Mouse (Mus musculus): ENCODE data around the gene Sgip1. TPM values are rescaled to one million over a fixed set of nuclear protein-coding genes. Genes with fewer than 3 reads are reported as not detected.

The Sgip1 gene
- polyA plus RNA-seq, 1 experiment = 10.3 TPM

DNA sequence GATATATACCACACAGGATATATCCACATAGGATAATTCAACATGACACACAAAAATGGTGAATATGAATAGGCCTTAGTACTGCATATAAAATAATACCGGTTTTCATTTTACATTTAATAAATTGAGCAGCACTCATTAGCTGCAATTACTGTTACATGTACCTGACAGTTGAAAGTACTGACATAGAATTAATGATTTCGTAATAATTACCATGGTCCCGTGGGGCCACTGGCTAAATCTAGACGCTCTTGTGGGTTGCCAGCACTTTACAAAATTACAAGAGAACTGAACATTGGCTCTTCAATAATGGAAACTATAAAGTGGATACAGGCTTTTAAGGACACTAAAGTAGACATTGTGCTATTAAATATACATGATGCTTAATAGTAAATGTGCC lies 263.6 kb downstream of the Sgip1 start:
- TF ChIP-seq CTCF (IDR thresholded peaks at IDR 0.05; ENCODE audit: control insufficient read depth, insufficient read depth, insufficient replicate concordance, low read depth, low read length) (no peak), POLR2A (IDR thresholded peaks at IDR 0.05; ENCODE audit: control insufficient read depth, low read depth, low read length) (no peak)
- no peaks in the 10 kb centered on the region for H3K36me3 ChIP-seq (ENCODE audit: control insufficient read depth, insufficient read depth, low read length)
- H3K27ac ChIP-seq (ENCODE audit: control insufficient read depth, insufficient read depth, low read depth, low read length) = no peak overlapping the region
- no peaks in the 10 kb centered on the region for H3K4me1 ChIP-seq (ENCODE audit: control insufficient read depth, insufficient read depth, low read length)
- H3K4me3 ChIP-seq (ENCODE audit: control insufficient read depth, low read depth, low read length) = no peak overlapping the region
- H3K27me3 ChIP-seq (ENCODE audit: control insufficient read depth, insufficient read depth, low read length) = no peaks in the 10 kb centered on the region

DNA sequence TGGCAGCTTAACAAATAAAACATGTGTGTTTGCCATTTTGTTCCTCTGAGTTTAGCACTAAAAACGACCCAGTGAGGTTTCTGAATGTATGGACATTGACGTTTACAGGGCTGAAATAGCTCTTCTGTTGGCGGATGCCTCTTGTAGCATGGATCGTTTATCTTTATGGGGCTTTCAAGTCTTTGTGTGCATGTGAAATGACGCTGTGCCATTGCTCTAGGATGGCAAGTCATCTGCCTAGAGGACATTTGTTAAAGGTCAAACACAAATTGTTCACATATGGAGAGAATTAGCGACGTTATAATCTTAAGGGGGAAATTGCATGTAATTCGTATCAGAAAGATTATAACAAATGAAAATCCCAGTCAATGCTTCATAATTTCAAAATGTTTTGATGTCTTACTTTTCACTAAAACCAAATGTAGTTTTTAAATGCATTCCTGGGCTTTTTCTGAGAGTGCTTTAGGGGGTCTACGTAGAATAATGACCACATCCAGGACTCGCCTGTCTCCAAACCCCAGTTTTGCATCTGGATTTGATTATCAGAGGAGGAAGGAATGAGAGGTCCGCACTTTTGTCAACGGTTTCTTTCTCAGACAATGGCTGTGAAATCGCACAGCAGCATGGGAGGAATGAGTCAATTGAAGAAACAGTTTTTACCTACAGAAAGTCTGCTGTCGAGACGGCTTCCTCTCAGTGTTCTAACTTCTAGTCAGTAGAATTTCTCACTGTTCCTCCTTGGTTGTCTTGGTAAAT lies 264.3 kb downstream of the Sgip1 start:
- H3K27me3 ChIP-seq (ENCODE audit: control insufficient read depth, insufficient read depth, low read length) = no peaks in the 10 kb centered on the region
- H3K27ac ChIP-seq (ENCODE audit: control insufficient read depth, insufficient read depth, low read depth, low read length) = no peak overlapping the region
- peak overlapping the region; percentile 54 for H3K4me3 ChIP-seq (ENCODE audit: control insufficient read depth, low read depth, low read length)
- TF ChIP-seq CTCF (IDR thresholded peaks at IDR 0.05; ENCODE audit: control insufficient read depth, insufficient read depth, insufficient replicate concordance, low read depth, low read length) = no peak
- TF ChIP-seq POLR2A (IDR thresholded peaks at IDR 0.05; ENCODE audit: control insufficient read depth, low read depth, low read length) = no peak
- no peaks in the 10 kb centered on the region for H3K36me3 ChIP-seq (ENCODE audit: control insufficient read depth, insufficient read depth, low read length)
- no peaks in the 10 kb centered on the region for H3K4me1 ChIP-seq (ENCODE audit: control insufficient read depth, insufficient read depth, low read length)

DNA sequence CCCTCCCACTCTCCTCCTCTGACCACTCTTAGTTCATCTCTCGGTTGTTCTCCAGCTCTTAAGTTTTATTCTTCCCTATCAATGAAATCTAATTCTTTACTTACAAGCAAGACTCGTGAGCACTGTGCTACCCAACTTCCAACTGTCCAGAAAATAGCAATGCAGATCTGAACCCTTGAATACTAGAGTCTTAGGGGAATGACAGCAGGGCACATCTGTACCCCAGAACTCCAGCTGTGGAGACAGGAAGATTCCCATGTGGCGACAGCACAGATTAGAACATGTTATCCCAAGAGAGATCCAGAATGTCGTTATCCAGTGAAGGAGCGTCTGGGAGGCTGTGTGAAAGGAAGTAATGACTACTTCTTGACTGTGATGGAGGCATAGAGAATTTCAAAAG lies 265.2 kb downstream of the Sgip1 start:
- no peaks in the 10 kb centered on the region for H3K4me1 ChIP-seq (ENCODE audit: control insufficient read depth, insufficient read depth, low read length)
- H3K36me3 ChIP-seq (ENCODE audit: control insufficient read depth, insufficient read depth, low read length) = no peaks in the 10 kb centered on the region
- H3K27me3 ChIP-seq (ENCODE audit: control insufficient read depth, insufficient read depth, low read length) = no peaks in the 10 kb centered on the region
- no peak for TF ChIP-seq CTCF (IDR thresholded peaks at IDR 0.05; ENCODE audit: control insufficient read depth, insufficient read depth, insufficient replicate concordance, low read depth, low read length)
- no peak for TF ChIP-seq POLR2A (IDR thresholded peaks at IDR 0.05; ENCODE audit: control insufficient read depth, low read depth, low read length)
- peak overlapping the region; percentile 10; the same call in 1 of the 2 replicates for H3K4me3 ChIP-seq (ENCODE audit: control insufficient read depth, low read depth, low read length)
- no peak overlapping the region for H3K27ac ChIP-seq (ENCODE audit: control insufficient read depth, insufficient read depth, low read depth, low read length)

DNA sequence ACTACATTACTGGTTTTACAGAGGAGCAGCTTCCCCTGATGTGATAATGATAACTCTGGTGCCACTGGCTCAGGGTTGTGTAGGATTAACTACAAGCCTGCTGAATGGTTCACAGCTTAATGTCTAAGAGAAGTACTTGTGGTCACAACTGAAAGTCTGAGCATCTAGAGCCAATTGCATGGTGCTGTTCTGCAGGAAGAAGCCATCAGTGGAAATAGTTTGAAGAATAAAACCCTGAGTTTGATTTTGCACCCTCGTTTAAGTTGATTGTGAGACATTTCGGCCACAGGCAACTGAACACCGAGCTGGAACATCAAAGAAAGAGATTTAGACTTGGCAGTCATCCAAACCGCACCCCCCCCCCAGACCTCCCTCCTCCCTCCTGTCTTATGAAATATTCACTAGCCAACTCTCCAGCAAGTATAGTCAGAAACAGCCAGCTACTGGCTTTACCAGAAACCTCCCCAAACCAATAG lies 265.9 kb downstream of the Sgip1 start:
- Histone ChIP-seq H3K27ac (ENCODE audit: control insufficient read depth, insufficient read depth, low read depth, low read length) (no peak overlapping the region), H3K36me3 (ENCODE audit: control insufficient read depth, insufficient read depth, low read length) (no peaks in the 10 kb centered on the region), H3K4me1 (ENCODE audit: control insufficient read depth, insufficient read depth, low read length) (no peaks in the 10 kb centered on the region), H3K4me3 (ENCODE audit: control insufficient read depth, low read depth, low read length) (no peak overlapping the region), H3K27me3 (ENCODE audit: control insufficient read depth, insufficient read depth, low read length) (no peaks in the 10 kb centered on the region)
- TF ChIP-seq CTCF (IDR thresholded peaks at IDR 0.05; ENCODE audit: control insufficient read depth, insufficient read depth, insufficient replicate concordance, low read depth, low read length) = no peak

DNA sequence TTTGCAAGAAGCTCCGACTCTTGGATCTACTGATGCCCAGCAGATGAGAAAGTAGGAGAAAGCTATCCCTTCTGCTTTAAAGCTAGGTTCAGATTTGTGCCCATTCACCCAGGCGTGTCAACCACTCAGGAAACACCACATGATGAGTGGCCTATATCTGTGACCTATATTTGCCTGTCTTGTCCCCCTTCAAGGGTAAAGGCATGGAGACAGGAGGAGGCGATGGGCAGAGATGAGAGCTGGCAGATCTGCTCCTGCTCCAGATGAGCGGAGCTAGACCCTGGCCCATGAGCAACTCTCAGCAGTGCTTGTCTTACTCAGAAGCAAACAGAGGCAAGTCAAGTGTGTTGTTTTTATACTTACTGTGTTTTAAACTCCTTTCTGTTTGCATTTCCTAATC lies 269.6 kb downstream of the Sgip1 start:
- Histone ChIP-seq H3K36me3 (ENCODE audit: control insufficient read depth, insufficient read depth, low read length) (no peaks in the 10 kb centered on the region), H3K27me3 (ENCODE audit: control insufficient read depth, insufficient read depth, low read length) (no peaks in the 10 kb centered on the region), H3K4me1 (ENCODE audit: control insufficient read depth, insufficient read depth, low read length) (no peaks in the 10 kb centered on the region), H3K27ac (ENCODE audit: control insufficient read depth, insufficient read depth, low read depth, low read length) (no peak overlapping the region), H3K4me3 (ENCODE audit: control insufficient read depth, low read depth, low read length) (no peak overlapping the region)
- TF ChIP-seq CTCF (IDR thresholded peaks at IDR 0.05; ENCODE audit: control insufficient read depth, insufficient read depth, insufficient replicate concordance, low read depth, low read length) (no peak), POLR2A (IDR thresholded peaks at IDR 0.05; ENCODE audit: control insufficient read depth, low read depth, low read length) (no peak)

DNA sequence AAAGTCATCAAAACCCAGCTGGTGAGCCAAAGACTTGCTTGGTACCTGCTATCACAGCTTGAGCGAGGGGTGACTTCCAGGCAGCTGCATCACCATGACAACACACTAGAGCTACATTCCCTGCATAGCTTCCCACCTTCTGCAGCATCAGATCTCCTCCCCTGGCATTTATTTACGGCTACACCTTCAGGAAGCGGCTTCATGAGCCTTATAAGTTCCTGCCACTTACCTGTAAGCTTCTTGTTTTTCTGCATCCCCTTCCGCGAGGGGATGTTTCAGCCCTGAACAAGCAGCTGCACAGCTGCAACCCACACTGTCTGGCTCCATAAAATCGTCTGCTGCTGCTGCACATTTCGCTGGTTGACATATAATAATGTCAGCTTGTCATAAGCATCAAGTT lies 270.7 kb downstream of the Sgip1 start:
- no peak for TF ChIP-seq POLR2A (IDR thresholded peaks at IDR 0.05; ENCODE audit: control insufficient read depth, low read depth, low read length)
- TF ChIP-seq CTCF (IDR thresholded peaks at IDR 0.05; ENCODE audit: control insufficient read depth, insufficient read depth, insufficient replicate concordance, low read depth, low read length) = no peak
- no peak overlapping the region for H3K4me3 ChIP-seq (ENCODE audit: control insufficient read depth, low read depth, low read length)
- H3K36me3 ChIP-seq (ENCODE audit: control insufficient read depth, insufficient read depth, low read length) = no peaks in the 10 kb centered on the region
- H3K4me1 ChIP-seq (ENCODE audit: control insufficient read depth, insufficient read depth, low read length) = no peaks in the 10 kb centered on the region
- H3K27me3 ChIP-seq (ENCODE audit: control insufficient read depth, insufficient read depth, low read length) = no peaks in the 10 kb centered on the region
- H3K27ac ChIP-seq (ENCODE audit: control insufficient read depth, insufficient read depth, low read depth, low read length) = no peak overlapping the region

DNA sequence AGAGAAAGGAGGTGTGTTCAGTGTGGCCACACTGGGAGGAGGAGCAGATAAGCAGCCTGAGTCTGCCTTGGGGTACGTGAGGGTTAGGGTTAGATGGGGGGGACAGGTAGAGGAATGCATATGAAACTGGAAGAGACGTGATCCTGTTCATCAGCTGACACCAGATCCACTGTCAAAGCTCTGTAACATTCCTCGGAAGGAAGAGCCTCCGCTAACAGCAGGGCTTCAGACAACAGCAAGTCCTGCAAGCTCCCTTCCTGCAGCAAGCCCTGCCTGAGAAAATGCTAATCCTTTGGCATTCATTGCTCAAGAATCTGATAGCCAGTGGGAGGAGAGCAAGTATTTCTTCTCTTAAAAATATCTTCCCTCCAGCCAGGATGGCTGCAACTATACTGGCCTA lies 272.4 kb downstream of the Sgip1 start:
- Histone ChIP-seq H3K4me3 (ENCODE audit: control insufficient read depth, low read depth, low read length) (no peak overlapping the region), H3K27ac (ENCODE audit: control insufficient read depth, insufficient read depth, low read depth, low read length) (no peak overlapping the region), H3K27me3 (ENCODE audit: control insufficient read depth, insufficient read depth, low read length) (no peaks in the 10 kb centered on the region), H3K4me1 (ENCODE audit: control insufficient read depth, insufficient read depth, low read length) (no peaks in the 10 kb centered on the region), H3K36me3 (ENCODE audit: control insufficient read depth, insufficient read depth, low read length) (no peaks in the 10 kb centered on the region)
- TF ChIP-seq CTCF (IDR thresholded peaks at IDR 0.05; ENCODE audit: control insufficient read depth, insufficient read depth, insufficient replicate concordance, low read depth, low read length) (no peak), POLR2A (IDR thresholded peaks at IDR 0.05; ENCODE audit: control insufficient read depth, low read depth, low read length) (no peak)

Other genes with a start within 250 kb of the Sgip1 start
- gene Tctex1d1, start 237.3 kb downstream of the Sgip1 start, polyA plus RNA-seq (2012; rRNA removed) = 334 and 417 TPM in 2 replicates

Measured in testis, adult 2 months (tissue).